Mouse (Mus musculus): ENCODE data around the gene Znhit2. TPM values are rescaled to one million over a fixed set of nuclear protein-coding genes. Genes with fewer than 3 reads are reported as not detected.
A peak's percentile ranks its signal among the peaks of the same experiment; 100 is the strongest.

Gene Znhit2
- polyA plus RNA-seq, 1 experiment = 42.3 TPM

- no peak for DNase-seq
- Histone ChIP-seq H3K27me3 (replicated peaks; ENCODE audit: control insufficient read depth, insufficient read depth, low read length) (no peaks in the 10 kb centered on the region), H3K27ac (ENCODE audit: insufficient read depth, low read depth, low read length) (peak overlapping the region; percentile 94), H3K36me3 (ENCODE audit: control insufficient read depth, insufficient read depth, low read length) (no peaks in the 10 kb centered on the region; the same call in none of the 2 replicates), H3K4me1 (ENCODE audit: control insufficient read depth, insufficient read depth, low read length) (peaks cover 12% of the 10 kb centered on the region; the same call in 1 of the 2 replicates), H3K4me3 (ENCODE audit: insufficient read depth, low read depth, low read length) (peak overlapping the region; percentile 80)
- WGBS = under 1% methylated on average over 44 of the region's 44 CpGs
- no peak for TF ChIP-seq POLR2A (IDR thresholded peaks at IDR 0.05; ENCODE audit: low read depth, low read length)
- no peak for TF ChIP-seq CTCF (conservative IDR thresholded peaks at IDR 0.05; ENCODE audit: insufficient read depth, insufficient read length, low read depth, low read length)
These were observed 13.7 kb upstream of the Znhit2 start for GRCm38 (mm10) chr19:6047154-6047898.

- peaks cover 1% of the 10 kb centered on the region for H3K36me3 ChIP-seq (ENCODE audit: control insufficient read depth, insufficient read depth, low read length)
- 75% methylated on average over 8 of the region's 8 CpGs for WGBS
- H3K27ac ChIP-seq (ENCODE audit: insufficient read depth, low read depth, low read length) = no peak overlapping the region
- peaks cover 12% of the 10 kb centered on the region; the same call in 1 of the 2 replicates for H3K4me1 ChIP-seq (ENCODE audit: control insufficient read depth, insufficient read depth, low read length)
- H3K4me3 ChIP-seq (ENCODE audit: insufficient read depth, low read depth, low read length) = peak overlapping the region; percentile 80
- H3K27me3 ChIP-seq (replicated peaks; ENCODE audit: control insufficient read depth, insufficient read depth, low read length) = no peaks in the 10 kb centered on the region
- TF ChIP-seq CTCF (conservative IDR thresholded peaks at IDR 0.05; ENCODE audit: insufficient read depth, insufficient read length, low read depth, low read length) (no peak), POLR2A (IDR thresholded peaks at IDR 0.05; ENCODE audit: low read depth, low read length) (no peak)
- DNase-seq = no peak
These were observed 13.2 kb upstream of the Znhit2 start for GRCm38 (mm10) chr19:6047899-6048166.

GRCm38 (mm10) chr19:6048681-6049410 lies 12.1 kb upstream of the Znhit2 start:
- H3K27ac ChIP-seq (ENCODE audit: insufficient read depth, low read depth, low read length) = no peak overlapping the region
- WGBS = 81% methylated on average over 11 of the region's 11 CpGs
- H3K4me1 ChIP-seq (ENCODE audit: control insufficient read depth, insufficient read depth, low read length) = peaks cover 12% of the 10 kb centered on the region; the same call in 1 of the 2 replicates
- DNase-seq = no peak
- H3K27me3 ChIP-seq (replicated peaks; ENCODE audit: control insufficient read depth, insufficient read depth, low read length) = no peaks in the 10 kb centered on the region
- H3K4me3 ChIP-seq (ENCODE audit: insufficient read depth, low read depth, low read length) = no peak overlapping the region
- H3K36me3 ChIP-seq (ENCODE audit: control insufficient read depth, insufficient read depth, low read length) = peaks cover 3% of the 10 kb centered on the region
- no peak for TF ChIP-seq POLR2A (IDR thresholded peaks at IDR 0.05; ENCODE audit: low read depth, low read length)
- no peak for TF ChIP-seq CTCF (conservative IDR thresholded peaks at IDR 0.05; ENCODE audit: insufficient read depth, insufficient read length, low read depth, low read length)

- WGBS = 86% methylated on average over 7 of the region's 7 CpGs
- peaks cover 10% of the 10 kb centered on the region; the same call in 1 of the 2 replicates for H3K4me1 ChIP-seq (ENCODE audit: control insufficient read depth, insufficient read depth, low read length)
- H3K27ac ChIP-seq (ENCODE audit: insufficient read depth, low read depth, low read length) = no peak overlapping the region
- no peak overlapping the region for H3K4me3 ChIP-seq (ENCODE audit: insufficient read depth, low read depth, low read length)
- TF ChIP-seq CTCF (conservative IDR thresholded peaks at IDR 0.05; ENCODE audit: insufficient read depth, insufficient read length, low read depth, low read length) = no peak
- no peak for TF ChIP-seq POLR2A (IDR thresholded peaks at IDR 0.05; ENCODE audit: low read depth, low read length)
- no peaks in the 10 kb centered on the region for H3K27me3 ChIP-seq (replicated peaks; ENCODE audit: control insufficient read depth, insufficient read depth, low read length)
- peaks cover 3% of the 10 kb centered on the region for H3K36me3 ChIP-seq (ENCODE audit: control insufficient read depth, insufficient read depth, low read length)
- no peak for DNase-seq
These were observed 8.5 kb upstream of the Znhit2 start for GRCm38 (mm10) chr19:6052516-6052915.

GRCm38 (mm10) chr19:6054296-6054695 lies 6.7 kb upstream of the Znhit2 start:
- Histone ChIP-seq H3K4me3 (ENCODE audit: insufficient read depth, low read depth, low read length) (no peak overlapping the region), H3K36me3 (ENCODE audit: control insufficient read depth, insufficient read depth, low read length) (peaks cover 3% of the 10 kb centered on the region), H3K27me3 (replicated peaks; ENCODE audit: control insufficient read depth, insufficient read depth, low read length) (no peaks in the 10 kb centered on the region), H3K4me1 (ENCODE audit: control insufficient read depth, insufficient read depth, low read length) (peaks cover 5% of the 10 kb centered on the region; the same call in 1 of the 2 replicates), H3K27ac (ENCODE audit: insufficient read depth, low read depth, low read length) (no peak overlapping the region)
- no peak for DNase-seq
- TF ChIP-seq CTCF (conservative IDR thresholded peaks at IDR 0.05; ENCODE audit: insufficient read depth, insufficient read length, low read depth, low read length) (no peak), POLR2A (IDR thresholded peaks at IDR 0.05; ENCODE audit: low read depth, low read length) (no peak)
- 72% methylated on average over 5 of the region's 5 CpGs for WGBS

GRCm38 (mm10) chr19:6056696-6057095 lies 4.3 kb upstream of the Znhit2 start:
- Histone ChIP-seq H3K27ac (ENCODE audit: insufficient read depth, low read depth, low read length) (no peak overlapping the region), H3K27me3 (replicated peaks; ENCODE audit: control insufficient read depth, insufficient read depth, low read length) (no peaks in the 10 kb centered on the region), H3K4me1 (ENCODE audit: control insufficient read depth, insufficient read depth, low read length) (peaks cover 5% of the 10 kb centered on the region; the same call in 1 of the 2 replicates), H3K36me3 (ENCODE audit: control insufficient read depth, insufficient read depth, low read length) (peaks cover 3% of the 10 kb centered on the region), H3K4me3 (ENCODE audit: insufficient read depth, low read depth, low read length) (no peak overlapping the region)
- TF ChIP-seq CTCF (conservative IDR thresholded peaks at IDR 0.05; ENCODE audit: insufficient read depth, insufficient read length, low read depth, low read length) (no peak), POLR2A (IDR thresholded peaks at IDR 0.05; ENCODE audit: low read depth, low read length) (no peak)
- DNase-seq = no peak
- 45% methylated on average over 4 of the region's 4 CpGs for WGBS
